Mouse (Mus musculus) CH12.LX (cell line): ENCODE results near the gene Ogfod3. TPM values are rescaled to one million over a fixed set of nuclear protein-coding genes. Genes with fewer than 3 reads are reported as not detected.

Experiments used
- DNase-seq: peaks from one replicate; pipeline ENCODE4 v3.0.0-alpha.2; 2013; ENCODE audit errors: extremely low read depth
- H3K27ac ChIP-seq: 2 replicates; pipeline ENCODE4 v1.5.1; 2012; ENCODE audit warnings: low read depth, mild to moderate bottlenecking, control low read depth, moderate library complexity; ENCODE audit not compliant: insufficient read depth
- H3K27me3 ChIP-seq: replicated peaks from 2 replicates; pipeline ENCODE3; 2012; ENCODE audit warnings: inconsistent platforms
- H3K36me3 ChIP-seq, 2 experiments: replicated peaks in 1 of 2; 2 replicates each; pipeline versions ENCODE3 to v1.6.1; 2012; ENCODE audit warnings: inconsistent platforms in 1 of 2, low read length in 1 of 2, mild to moderate bottlenecking in 1 of 2, mixed read lengths in 1 of 2, moderate library complexity in 1 of 2; ENCODE audit not compliant: control insufficient read depth in 1 of 2, insufficient read depth in 1 of 2
- H3K4me1 ChIP-seq, 2 experiments: 2 replicates each; pipeline ENCODE4 v1.6.1; 2012; ENCODE audit warnings: inconsistent platforms in 1 of 2, moderate library complexity in 1 of 2; ENCODE audit not compliant: insufficient read depth in 2 of 2, control insufficient read depth in 1 of 2
- H3K4me2 ChIP-seq: 2 replicates; pipeline ENCODE4 v1.6.1; 2012; ENCODE audit warnings: low read depth, mild to moderate bottlenecking, control low read depth; ENCODE audit not compliant: poor library complexity, insufficient read depth, severe bottlenecking
- H3K4me3 ChIP-seq, 3 experiments: fragments of 150-350 bp in 1 of 3; sonication (generic) in 1 of 3; replicated peaks in 1 of 3; 2 replicates each; pipeline versions ENCODE3 to v1.5.1; 2011 to 2012; ENCODE audit warnings: low read depth in 2 of 3, low read length in 2 of 3, mild to moderate bottlenecking in 2 of 3, moderate library complexity in 2 of 3, control low read depth in 1 of 3, improper control_type of control experiment in 1 of 3, inconsistent platforms in 1 of 3, mixed read lengths in 1 of 3; ENCODE audit not compliant: poor library complexity in 1 of 3
- H3K79me2 ChIP-seq: replicated peaks from 2 replicates; pipeline ENCODE4 v1.6.1; 2012; ENCODE audit warnings: mild to moderate bottlenecking, moderate library complexity; ENCODE audit not compliant: control insufficient read depth, poor library complexity, insufficient read depth, severe bottlenecking; ENCODE audit errors: extremely low read depth
- H3K9ac ChIP-seq: 2 replicates; pipeline ENCODE4 v1.6.1; 2012; ENCODE audit warnings: low read depth, mild to moderate bottlenecking, control low read depth, moderate library complexity; ENCODE audit not compliant: insufficient read depth
- H3K9me3 ChIP-seq: replicated peaks from 2 replicates; pipeline ENCODE3; 2012; ENCODE audit warnings: low read length, inconsistent platforms, mixed read lengths
- BHLHE40 ChIP-seq: IDR thresholded peaks from 2 replicates; pipeline ENCODE4 v1.6.1; 2011; ENCODE audit warnings: mild to moderate bottlenecking, low read depth, low read length, improper control_type of control experiment
- CTCF ChIP-seq, 2 experiments: IDR thresholded peaks in 1 of 2; conservative IDR thresholded peaks in 1 of 2; 2 replicates each; pipeline ENCODE4 v1.5.1; 2011 to 2012; ENCODE audit warnings: low read depth in 2 of 2, low read length in 2 of 2, improper control_type of control experiment in 1 of 2, inconsistent platforms in 1 of 2, mild to moderate bottlenecking in 1 of 2, moderate library complexity in 1 of 2
- E2F4 ChIP-seq: IDR thresholded peaks from 2 replicates; pipeline ENCODE4 v1.6.1; 2011; ENCODE audit warnings: low read depth, low read length, improper control_type of control experiment; ENCODE audit not compliant: insufficient replicate concordance
- ETS1 ChIP-seq: conservative IDR thresholded peaks from 2 replicates; pipeline ENCODE4 v1.6.1; 2012; ENCODE audit warnings: low read depth, mild to moderate bottlenecking, inconsistent platforms, low read length, improper control_type of control experiment, moderate library complexity
- GABPA ChIP-seq: IDR thresholded peaks from 2 replicates; pipeline ENCODE4 v1.6.1; 2012; ENCODE audit warnings: low read depth, low read length, improper control_type of control experiment, inconsistent platforms; ENCODE audit not compliant: insufficient replicate concordance
- IRF4 ChIP-seq: IDR thresholded peaks from 2 replicates; pipeline ENCODE4 v1.6.1; 2014; ENCODE audit warnings: low read depth, mild to moderate bottlenecking, inconsistent platforms, low read length, improper control_type of control experiment
- JUND ChIP-seq: conservative IDR thresholded peaks from 2 replicates; pipeline ENCODE4 v1.6.1; 2011; ENCODE audit warnings: low read depth, low read length, improper control_type of control experiment
- MAX ChIP-seq: IDR thresholded peaks from 2 replicates; pipeline ENCODE4 v1.6.1; 2011; ENCODE audit warnings: low read length, improper control_type of control experiment
- MEF2A ChIP-seq: IDR thresholded peaks from 2 replicates; pipeline ENCODE4 v1.6.1; 2014; ENCODE audit warnings: low read depth, mild to moderate bottlenecking, inconsistent platforms, low read length, improper control_type of control experiment, borderline replicate concordance
- MYC ChIP-seq: IDR thresholded peaks from 2 replicates; pipeline ENCODE4 v1.6.1; 2011; ENCODE audit warnings: low read depth, mild to moderate bottlenecking, improper control_type of control experiment, low read length
- NELFE ChIP-seq: IDR thresholded peaks from 2 replicates; pipeline ENCODE4 v1.6.1; 2011; ENCODE audit warnings: low read depth, low read length, improper control_type of control experiment
- NRF1 ChIP-seq: IDR thresholded peaks from 2 replicates; pipeline ENCODE4 v1.6.1; 2014; ENCODE audit warnings: low read depth, mild to moderate bottlenecking, inconsistent platforms, low read length, improper control_type of control experiment, moderate library complexity
- PAX5 ChIP-seq: IDR thresholded peaks from 2 replicates; pipeline ENCODE4 v1.6.1; 2012; ENCODE audit warnings: low read length, inconsistent platforms, mixed read lengths
- POLR2A ChIP-seq: IDR thresholded peaks from 2 replicates; pipeline ENCODE4 v1.6.1; 2011; ENCODE audit warnings: low read depth, mild to moderate bottlenecking, improper control_type of control experiment, low read length
- POLR2AphosphoS2 ChIP-seq: IDR thresholded peaks from 2 replicates; pipeline ENCODE4 v1.6.1; 2011; ENCODE audit warnings: low read depth, low read length, improper control_type of control experiment
- RCOR1 ChIP-seq: conservative IDR thresholded peaks from 2 replicates; pipeline ENCODE4 v1.6.1; 2012; ENCODE audit warnings: low read depth, mild to moderate bottlenecking, inconsistent platforms, low read length, improper control_type of control experiment
- SIN3A ChIP-seq: IDR thresholded peaks from 2 replicates; pipeline ENCODE4 v1.6.1; 2012; ENCODE audit warnings: low read length, improper control_type of control experiment, inconsistent platforms
- SMC3 ChIP-seq: IDR thresholded peaks from 2 replicates; pipeline ENCODE4 v1.6.1; 2011; ENCODE audit warnings: low read depth, low read length, improper control_type of control experiment
- TBP ChIP-seq: conservative IDR thresholded peaks from 2 replicates; pipeline ENCODE4 v1.6.1; 2011; ENCODE audit warnings: low read depth, low read length, improper control_type of control experiment
- UBTF ChIP-seq: IDR thresholded peaks from 2 replicates; pipeline ENCODE4 v1.6.1; 2012; ENCODE audit warnings: low read depth, mild to moderate bottlenecking, inconsistent platforms, low read length, improper control_type of control experiment, moderate library complexity
- USF1 ChIP-seq: IDR thresholded peaks from 2 replicates; pipeline ENCODE4 v1.6.1; 2014; ENCODE audit warnings: low read depth, mild to moderate bottlenecking, inconsistent platforms, low read length, improper control_type of control experiment
- ZKSCAN1 ChIP-seq: IDR thresholded peaks from 2 replicates; pipeline ENCODE4 v1.6.1; 2012; ENCODE audit warnings: low read depth, inconsistent platforms, low read length, improper control_type of control experiment, borderline replicate concordance
- ZNF384 ChIP-seq: IDR thresholded peaks from 2 replicates; pipeline ENCODE4 v1.6.1; 2012; ENCODE audit warnings: low read depth, low read length, improper control_type of control experiment, inconsistent platforms
- dilution Hi-C: fragments of 300-500 bp; cut with MboI; formaldehyde crosslinking; loops from 2 replicates; pipeline ENCODE4 v1.14.3; 2020; ENCODE audit warnings: low sequenced_read_pairs; ENCODE audit not compliant: extremely low pct_unique_long_range_greater_than_20kb, extremely low pct_ligation_motif_present
- in situ Hi-C: fragments of 300-500 bp; cut with MboI; formaldehyde crosslinking; loops from 3 replicates; pipeline ENCODE4 v1.14.3; 2019; ENCODE audit warnings: low sequenced_read_pairs, low pct_ligation_motif_present, low pct_unique_long_range_greater_than_20kb, mixed read lengths
- polyA plus RNA-seq: library from polyadenylated mRNA; unstranded; fragments of >175 nt; gene quantifications from 2 replicates; pipeline ENCODE4 v1.2.1, GENCODE M21; 2012; ENCODE audit warnings: low read depth; ENCODE audit not compliant: insufficient read length
- total RNA-seq, 2 experiments: library from RNA; depleted of rRNA; stranded (reverse); fragments of 300-350 nt in 1 of 2; fragments of >200 nt in 1 of 2; gene quantifications; 2 replicates each; pipeline ENCODE4 v1.2.3; 2012 to 2014

The Ogfod3 gene
- total and polyA plus RNA-seq, 3 experiments: 13.7 to 18.4 (median 16.4) TPM

DNA sequence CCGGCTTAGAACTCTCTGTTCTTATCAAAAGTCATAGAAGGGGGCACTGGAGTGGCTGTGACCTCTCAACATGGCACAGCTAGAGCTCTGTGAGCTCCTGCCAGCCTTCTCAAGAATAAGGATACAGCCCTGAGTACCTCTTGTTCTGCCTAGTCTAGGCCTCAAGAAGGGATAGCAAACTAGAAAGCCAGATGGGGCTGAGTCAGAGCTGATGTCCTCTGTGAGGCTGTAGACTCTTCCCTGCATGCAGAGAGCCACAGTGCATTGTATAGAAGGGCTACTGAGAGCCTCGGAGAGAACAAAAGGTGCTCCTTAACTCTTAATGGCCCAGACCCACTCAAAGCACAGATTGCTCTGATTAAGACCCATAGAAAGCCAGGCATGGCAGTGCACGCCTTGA lies 30.3 kb downstream of the Ogfod3 start:
- H3K4me1 ChIP-seq: peaks cover 6 to 15% of the 10 kb centered on the region in 2 experiments; a peak in 3 of 4 replicates
- no peak for DNase-seq
- no peaks in the 10 kb centered on the region for H3K27me3 ChIP-seq
- H3K79me2 ChIP-seq: no peaks in the 10 kb centered on the region
- H3K4me2 ChIP-seq: no peak overlapping the region
- H3K36me3 ChIP-seq: no peaks in the 10 kb centered on the region
- dilution Hi-C loops (no loop called here), in situ Hi-C loops (no loop called here)
- no peak overlapping the region for H3K27ac ChIP-seq
- no peak overlapping the region for H3K4me3 ChIP-seq
- TF ChIP-seq PAX5 (no peak), POLR2A (no peak), MAX (no peak), POLR2AphosphoS2 (no peak), MYC (no peak), SMC3 (no peak), IRF4 (no peak), RCOR1 (no peak), NRF1 (no peak), NELFE (no peak), JUND (no peak), ETS1 (no peak), USF1 (no peak), MEF2A (no peak), CTCF (conservative IDR thresholded peaks at IDR 0.05 in 1 of 2, IDR thresholded peaks at IDR 0.05 in 1 of 2; ENCODE audit: low read depth in 2 of 2, low read length in 2 of 2) (no peak), ZNF384 (no peak), ZKSCAN1 (no peak)
- no peaks in the 10 kb centered on the region for H3K9me3 ChIP-seq
- no peak overlapping the region for H3K9ac ChIP-seq

DNA sequence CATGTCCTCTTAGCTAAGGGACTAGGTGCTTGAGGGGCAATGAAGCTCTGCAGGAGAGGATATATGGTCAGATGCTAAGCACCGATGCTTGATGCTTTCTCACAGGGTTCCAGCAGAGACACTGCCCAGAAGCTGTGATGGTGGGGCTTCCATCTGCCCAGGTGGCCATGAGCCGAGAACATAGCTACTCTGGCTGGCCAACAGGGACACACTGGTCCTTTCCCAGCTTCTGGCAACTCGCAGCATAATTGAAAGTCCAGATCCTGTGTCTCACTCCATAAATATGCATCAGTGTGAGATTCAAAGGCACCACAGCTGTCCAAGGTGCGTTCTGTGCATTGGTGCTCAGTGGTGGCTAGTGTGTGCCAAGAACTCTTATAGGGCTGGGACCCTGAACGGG lies 31.3 kb downstream of the Ogfod3 start:
- H3K9me3 ChIP-seq: no peaks in the 10 kb centered on the region
- peaks cover under 1% of the 10 kb centered on the region for H3K27me3 ChIP-seq
- DNase-seq: no peak
- H3K36me3 ChIP-seq: no peaks in the 10 kb centered on the region
- H3K27ac ChIP-seq: no peak overlapping the region
- peaks cover 6 to 15% of the 10 kb centered on the region in 2 experiments; a peak in 3 of 4 replicates for H3K4me1 ChIP-seq
- no peak overlapping the region for H3K4me3 ChIP-seq
- in situ Hi-C loops: no loop called here
- no peak overlapping the region for H3K9ac ChIP-seq
- dilution Hi-C loops: no loop called here
- no peaks in the 10 kb centered on the region for H3K79me2 ChIP-seq
- H3K4me2 ChIP-seq: no peak overlapping the region
- TF ChIP-seq SIN3A (no peak), BHLHE40 (no peak), GABPA (no peak), ETS1 (no peak), TBP (no peak), CTCF (conservative IDR thresholded peaks at IDR 0.05 in 1 of 2, IDR thresholded peaks at IDR 0.05 in 1 of 2; ENCODE audit: low read depth in 2 of 2, low read length in 2 of 2) (no peak), E2F4 (no peak), JUND (no peak), UBTF (no peak)
